Mouse (Mus musculus): ENCODE results near the gene Uvrag. TPM values are rescaled to one million over a fixed set of nuclear protein-coding genes. Genes with fewer than 3 reads are reported as not detected.

The Uvrag gene
- 68.5 TPM for polyA plus RNA-seq (2015; fragmentation: Illumina TruSeq; extraction: RNeasy Lipid Tissue Mini Kit (QIAGEN cat#74804); ENCODE audit: insufficient read depth, low replicate concordance)

DNA sequence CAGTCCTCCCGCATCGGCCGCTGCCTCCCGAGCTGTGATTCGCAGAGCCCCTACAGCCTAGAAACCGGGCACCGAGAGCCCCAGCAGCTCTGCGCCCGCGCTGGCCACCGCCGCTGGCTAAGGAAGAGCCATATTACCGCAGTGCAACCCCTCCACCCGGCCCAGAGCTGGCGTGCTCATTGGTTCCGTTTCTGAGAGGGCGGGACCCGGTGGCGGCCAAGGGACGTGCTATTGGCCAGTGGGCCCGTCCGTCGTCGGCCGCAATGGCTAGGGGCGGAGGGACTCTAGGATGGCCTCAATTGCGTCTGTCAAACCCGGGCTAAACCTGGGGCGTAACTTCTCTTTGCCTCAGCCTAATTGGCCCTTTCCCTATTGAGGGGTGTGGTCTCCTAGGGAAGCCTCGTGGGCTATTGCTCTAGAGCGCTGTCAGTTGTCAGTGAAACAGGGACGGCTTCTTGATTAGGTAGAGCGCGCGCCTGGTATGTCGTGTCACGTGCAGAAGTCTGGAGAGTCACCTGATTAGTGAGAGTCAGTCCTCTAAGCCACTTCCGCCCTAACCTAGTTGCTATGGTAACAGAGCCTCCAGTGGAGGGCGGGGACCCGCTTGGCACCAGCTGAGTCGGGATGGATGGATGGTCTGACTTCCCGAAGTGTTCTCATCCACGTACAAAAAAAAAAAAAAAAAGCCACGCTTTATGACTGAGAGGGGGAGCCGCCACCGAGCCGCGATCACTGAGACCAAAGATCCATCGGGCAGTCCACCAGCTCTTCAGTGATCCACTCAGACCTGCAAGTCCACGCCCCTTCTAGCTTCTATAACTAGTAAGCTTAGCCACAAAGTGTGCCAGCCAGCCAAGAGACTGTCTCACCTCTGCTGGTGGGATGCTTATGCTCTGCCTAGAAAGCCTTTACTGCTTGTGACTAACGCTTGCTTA is at the start of gene Uvrag:
Gene Uvrag (minus strand): TSS at position 158 of the 935 bp plus-strand sequence.

DNA sequence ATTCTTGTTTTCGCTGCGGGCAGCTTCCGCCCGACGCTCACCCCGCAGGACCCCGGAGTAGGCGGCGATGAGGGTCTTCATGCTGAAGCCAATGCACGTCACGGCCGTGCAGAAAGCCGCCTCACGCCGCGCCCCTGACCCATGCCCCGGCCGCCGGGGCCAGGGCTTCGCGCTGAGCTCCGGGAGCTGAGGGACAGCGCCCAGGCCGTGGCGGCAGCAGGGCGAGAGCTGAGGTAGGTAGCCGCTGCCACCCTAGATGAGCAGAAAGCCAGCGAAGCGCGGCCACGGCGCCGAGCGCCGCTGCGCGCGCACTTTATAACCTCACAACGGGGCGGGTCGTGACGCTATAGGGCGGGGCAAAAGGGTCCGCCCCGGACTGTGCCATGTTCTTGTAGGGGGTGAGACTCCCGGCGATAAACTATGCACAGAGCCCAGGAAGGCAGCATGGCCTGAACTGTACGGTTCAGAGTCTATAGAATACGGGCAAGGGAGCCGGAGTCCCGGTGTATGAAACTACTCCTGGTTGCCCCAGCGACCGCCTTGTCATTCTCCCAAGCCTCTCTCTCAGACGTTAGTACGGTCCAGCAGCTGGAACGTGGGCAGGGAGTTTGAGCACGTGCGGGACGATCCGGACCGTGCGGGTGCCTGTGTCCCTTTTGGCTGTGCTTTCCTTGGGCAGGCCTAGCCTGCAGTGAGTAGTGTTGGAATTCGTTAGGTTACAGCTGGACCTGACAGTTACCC is 41.7 kb upstream of the Uvrag start, which contains the start of gene Dgat2:
Gene Dgat2 (minus strand): TSS at position 288 of the 741 bp plus-strand sequence.

Other genes with a start within 250 kb of the Uvrag start
- gene Dgat2, start 41.6 kb upstream of the Uvrag start, polyA plus RNA-seq (2015; fragmentation: Illumina TruSeq; extraction: RNeasy Lipid Tissue Mini Kit (QIAGEN cat#74804); ENCODE audit: insufficient read depth, low replicate concordance) = 2.4 TPM
- gene Mogat2, start 97.5 kb upstream of the Uvrag start, polyA plus RNA-seq (2015; fragmentation: Illumina TruSeq; extraction: RNeasy Lipid Tissue Mini Kit (QIAGEN cat#74804); ENCODE audit: insufficient read depth, low replicate concordance) = not detected
- 0.69 TPM for gene Map6, start 126.3 kb upstream of the Uvrag start, polyA plus RNA-seq (2015; fragmentation: Illumina TruSeq; extraction: RNeasy Lipid Tissue Mini Kit (QIAGEN cat#74804); ENCODE audit: insufficient read depth, low replicate concordance)
- gene Serpinh1, start 212.1 kb upstream of the Uvrag start, polyA plus RNA-seq (2015; fragmentation: Illumina TruSeq; extraction: RNeasy Lipid Tissue Mini Kit (QIAGEN cat#74804); ENCODE audit: insufficient read depth, low replicate concordance) = 45.4 TPM
- gene Gdpd5, start 240.3 kb upstream of the Uvrag start, polyA plus RNA-seq (2015; fragmentation: Illumina TruSeq; extraction: RNeasy Lipid Tissue Mini Kit (QIAGEN cat#74804); ENCODE audit: insufficient read depth, low replicate concordance) = 2.6 TPM

All from spleen, adult 10 weeks (tissue).